Mouse (Mus musculus): ENCODE results near the gene Tacstd2. TPM values are rescaled to one million over a fixed set of nuclear protein-coding genes. Genes with fewer than 3 reads are reported as not detected.

Tacstd2 gene
- not detected in 2 replicates for total RNA-seq (2012; rRNA removed)
- total RNA-seq (2014; rRNA removed), result not detected in 2 replicates
- not detected in 2 replicates for polyA plus RNA-seq (2012; ENCODE audit: insufficient read length, low read depth)

- no peak within 1 kb of the TSS for H3K9ac ChIP-seq (ENCODE audit: insufficient read depth, low read depth)
Measured at GRCm38 (mm10) chr6:67535777-67536054, at the start of gene Tacstd2. Gene Tacstd2 (minus strand): TSS chr6:67535796.

GRCm38 (mm10) chr6:67566270-67566669 is 30.7 kb upstream of the Tacstd2 start:
- Histone ChIP-seq H3K9ac (ENCODE audit: insufficient read depth, low read depth) (no peak overlapping the region), H3K27me3 (replicated peaks) (no peaks in the 10 kb centered on the region), H3K79me2 (replicated peaks; ENCODE audit: control insufficient read depth, extremely low read depth, insufficient read depth, poor library complexity, severe bottlenecking) (no peaks in the 10 kb centered on the region), H3K4me2 (ENCODE audit: insufficient read depth, low read depth, poor library complexity, severe bottlenecking) (no peak overlapping the region), H3K27ac (ENCODE audit: insufficient read depth, low read depth) (no peak overlapping the region), H3K4me1 (ENCODE audit: control insufficient read depth in 1 of 2, insufficient read depth in 2 of 2) (peaks cover 0 to 11% of the 10 kb centered on the region in 2 experiments; a peak in 1 of 4 replicates), H3K4me3 (replicated peaks in 1 of 3; ENCODE audit: low read depth in 2 of 3, low read length in 2 of 3, poor library complexity in 1 of 3) (no peak overlapping the region), H3K9me3 (replicated peaks; ENCODE audit: low read length) (no peaks in the 10 kb centered on the region), H3K36me3 (replicated peaks in 1 of 2; ENCODE audit: control insufficient read depth in 1 of 2, insufficient read depth in 1 of 2, low read length in 1 of 2) (no peaks in the 10 kb centered on the region)
- TF ChIP-seq CHD2 (IDR thresholded peaks at IDR 0.05; ENCODE audit: low read length), result no peak
- no peak for TF ChIP-seq ETS1 (conservative IDR thresholded peaks at IDR 0.05; ENCODE audit: low read depth, low read length)
- no peak for TF ChIP-seq ZKSCAN1 (IDR thresholded peaks at IDR 0.05; ENCODE audit: borderline replicate concordance, low read depth, low read length)
- TF ChIP-seq IRF4 (IDR thresholded peaks at IDR 0.05; ENCODE audit: low read depth, low read length), result no peak
- TF ChIP-seq KAT2A (IDR thresholded peaks at IDR 0.05; ENCODE audit: insufficient replicate concordance, low read length), result no peak
- TF ChIP-seq TBP (conservative IDR thresholded peaks at IDR 0.05; ENCODE audit: low read depth, low read length), result no peak
- TF ChIP-seq MAZ (IDR thresholded peaks at IDR 0.05; ENCODE audit: low read depth, low read length), result no peak
- TF ChIP-seq BHLHE40 (IDR thresholded peaks at IDR 0.05; ENCODE audit: low read depth, low read length), result no peak
- no peak for TF ChIP-seq POLR2AphosphoS2 (IDR thresholded peaks at IDR 0.05; ENCODE audit: low read depth, low read length)
- no peak for TF ChIP-seq SIN3A (IDR thresholded peaks at IDR 0.05; ENCODE audit: low read length)
- no peak for TF ChIP-seq TCF12 (IDR thresholded peaks at IDR 0.05; ENCODE audit: low read depth, low read length)
- no peak for DNase-seq (ENCODE audit: extremely low read depth)
- in situ Hi-C loops (cut with MboI; ENCODE audit: low pct_ligation_motif_present, low pct_unique_long_range_greater_than_20kb, low sequenced_read_pairs) (no loop called here), dilution Hi-C loops (cut with MboI; ENCODE audit: extremely low pct_ligation_motif_present, extremely low pct_unique_long_range_greater_than_20kb, low sequenced_read_pairs) (no loop called here)

More at GRCm38 (mm10) chr6:67535777-67536054, at the start of gene Tacstd2:
- H3K27ac ChIP-seq (ENCODE audit: insufficient read depth, low read depth), result no peak within 1 kb of the TSS
- H3K4me3 ChIP-seq (replicated peaks in 1 of 3; ENCODE audit: low read depth in 2 of 3, low read length in 2 of 3, poor library complexity in 1 of 3), result no peak within 1 kb of the TSS
- no peaks in the 10 kb centered on the region for H3K79me2 ChIP-seq (replicated peaks; ENCODE audit: control insufficient read depth, extremely low read depth, insufficient read depth, poor library complexity, severe bottlenecking)
- no peak for DNase-seq (ENCODE audit: extremely low read depth)
- H3K9me3 ChIP-seq (replicated peaks; ENCODE audit: low read length), result peaks cover 7% of the 10 kb centered on the region
- H3K27me3 ChIP-seq (replicated peaks), result no peaks in the 10 kb centered on the region
- H3K4me1 ChIP-seq (ENCODE audit: control insufficient read depth in 1 of 2, insufficient read depth in 2 of 2), result peaks cover 0 to 17% of the 10 kb centered on the region in 2 experiments; a peak in 2 of 4 replicates
- dilution Hi-C loops (cut with MboI; ENCODE audit: extremely low pct_ligation_motif_present, extremely low pct_unique_long_range_greater_than_20kb, low sequenced_read_pairs) (no loop called here), in situ Hi-C loops (cut with MboI; ENCODE audit: low pct_ligation_motif_present, low pct_unique_long_range_greater_than_20kb, low sequenced_read_pairs) (no loop called here)
- H3K36me3 ChIP-seq (replicated peaks in 1 of 2; ENCODE audit: control insufficient read depth in 1 of 2, insufficient read depth in 1 of 2, low read length in 1 of 2), result no peaks in the 10 kb centered on the region
- H3K4me2 ChIP-seq (ENCODE audit: insufficient read depth, low read depth, poor library complexity, severe bottlenecking), result no peak within 1 kb of the TSS
- TF ChIP-seq ZNF384 (IDR thresholded peaks at IDR 0.05; ENCODE audit: low read depth, low read length) (no peak), GABPA (IDR thresholded peaks at IDR 0.05; ENCODE audit: insufficient replicate concordance, low read depth, low read length) (no peak), MYC (IDR thresholded peaks at IDR 0.05; ENCODE audit: low read depth, low read length) (no peak), JUN (IDR thresholded peaks at IDR 0.05; ENCODE audit: insufficient read depth, low read depth, low read length) (no peak), KAT2A (IDR thresholded peaks at IDR 0.05; ENCODE audit: insufficient replicate concordance, low read length) (no peak), POLR2A (IDR thresholded peaks at IDR 0.05; ENCODE audit: low read depth, low read length) (no peak), ETS1 (conservative IDR thresholded peaks at IDR 0.05; ENCODE audit: low read depth, low read length) (no peak), CHD1 (IDR thresholded peaks at IDR 0.05; ENCODE audit: low read depth, low read length) (no peak), E2F4 (IDR thresholded peaks at IDR 0.05; ENCODE audit: insufficient replicate concordance, low read depth, low read length) (no peak), RAD21 (IDR thresholded peaks at IDR 0.05; ENCODE audit: low read depth, low read length) (no peak), SMC3 (IDR thresholded peaks at IDR 0.05; ENCODE audit: low read depth, low read length) (no peak)
